In the genomic region with DNA sequence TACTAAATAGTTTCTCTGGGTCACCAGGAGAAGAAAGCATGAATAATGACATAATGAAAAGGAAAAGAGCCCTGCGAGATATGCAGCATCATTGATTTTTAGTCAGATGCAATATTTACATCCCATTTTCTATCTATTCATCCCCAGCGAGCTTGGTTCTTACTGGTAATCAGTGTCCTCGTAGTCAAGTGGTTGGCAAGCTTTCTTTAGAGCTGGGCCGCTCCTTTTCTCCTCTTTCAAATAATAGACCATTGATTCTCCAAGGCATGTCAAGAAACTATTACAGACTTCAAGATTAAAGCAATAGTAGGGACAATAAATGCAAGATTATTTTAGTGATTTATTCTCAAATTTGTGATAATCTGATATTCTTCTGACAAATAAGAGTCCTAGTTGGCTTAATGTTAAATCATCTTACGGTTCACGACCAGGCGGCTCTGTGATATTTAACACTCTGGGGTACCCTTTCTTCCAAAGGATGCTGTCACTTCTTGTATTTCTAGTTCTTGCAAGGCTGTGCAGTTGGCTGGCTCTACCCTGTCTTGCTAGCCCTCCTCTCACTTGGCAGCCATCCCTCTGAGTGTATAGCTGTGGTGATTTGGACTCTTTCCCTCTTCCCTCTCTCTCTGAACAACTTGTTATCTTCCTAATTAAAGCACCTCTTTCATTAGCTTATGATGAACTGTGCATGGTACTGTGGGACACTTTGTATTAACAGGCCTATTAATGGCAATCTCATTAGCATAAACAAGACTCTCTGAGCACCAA, we compare ENCODE assay signal across 15 mouse cellular contexts.
DNase-seq lines count a peak whose midpoint lies in the region; ATAC-seq lines count a peak whose summit lies in the region.
"Had no signal": no experiment of that assay in that cellular context is flagged by ENCODE, and none has a peak within 500 bp of the region (broad histone marks: within the 10 kb centered on the region; RNA-seq: fewer than 3 reads in every experiment).

No protein-coding gene starts in this region.

- no peaks in the 10 kb centered on the region for H3K4me1 ChIP-seq in hindbrain, embryonic 14.5 days (replicated peaks; ENCODE audit: control insufficient read depth, insufficient read depth, low read length)
- no peaks in the 10 kb centered on the region for H3K4me1 ChIP-seq in hindbrain, embryonic 13.5 days (replicated peaks)
- H3K4me1 ChIP-seq in midbrain, embryonic 13.5 days (replicated peaks) = 0 out of 2 replicates have a peak, but pooled peaks cover 7% of the 10 kb centered on the region
- peaks cover 4% of the 10 kb centered on the region; the same call in 1 of the 2 replicates for H3K4me1 ChIP-seq in midbrain, embryonic 10.5 days
- no peaks in the 10 kb centered on the region for H3K4me1 ChIP-seq in midbrain, embryonic 14.5 days (ENCODE audit: control insufficient read depth, insufficient read depth, low read length)
- H3K4me1 ChIP-seq: embryonic facial prominence, embryonic 12.5 days; limb, embryonic 13.5 days had no signal

- ATAC-seq in hindbrain, embryonic 14.5 days (ENCODE audit: low FRiP score) = peak; percentile 62; the same call in 1 of the 2 replicates
- no peak for ATAC-seq in hindbrain, embryonic 13.5 days (ENCODE audit: low FRiP score)
- peak; percentile 66 for ATAC-seq in midbrain, embryonic 13.5 days
- no peak for ATAC-seq in midbrain, embryonic 14.5 days (ENCODE audit: low FRiP score, low TSS enrichment)
- no peak for ATAC-seq in erythroid progenitor cell, adult 5-6 weeks (replicated peaks; ENCODE audit: low FRiP score, poor library complexity, severe bottlenecking)

- no peak overlapping the region for H3K27ac ChIP-seq in hindbrain, embryonic 14.5 days
- H3K27ac ChIP-seq in hindbrain, embryonic 13.5 days = no peak overlapping the region
- H3K27ac ChIP-seq in midbrain, embryonic 13.5 days = no peak overlapping the region
- no peak overlapping the region for H3K27ac ChIP-seq in midbrain, embryonic 10.5 days (replicated peaks)
- no peak overlapping the region for H3K27ac ChIP-seq in midbrain, embryonic 14.5 days (replicated peaks; ENCODE audit: low read depth, low read length)
- H3K27ac ChIP-seq: embryonic facial prominence, embryonic 12.5 days; limb, embryonic 13.5 days; macrophage had no signal

- DNase-seq in hindbrain, embryonic 14.5 days (ENCODE audit: low spot score) = no peak
- DNase-seq in midbrain, embryonic 10.5 days (ENCODE audit: low spot score) = no peak
- peak; percentile 24 for DNase-seq in midbrain, embryonic 14.5 days
- peak; percentile 16 for DNase-seq in right cerebral cortex, postnatal 4 days
- no peak for DNase-seq in kidney, postnatal 10 days
- DNase-seq: adrenal gland, postnatal 10 days; cerebellum, postnatal 36 days had no signal

- WGBS in hindbrain, embryonic 14.5 days = 72% methylated on average over 7 of the region's 7 CpGs
- WGBS in hindbrain, embryonic 13.5 days = 81% methylated on average over 7 of the region's 7 CpGs
- WGBS in midbrain, embryonic 13.5 days = 83% methylated on average over 7 of the region's 7 CpGs
- 89% methylated on average over 7 of the region's 7 CpGs for WGBS in midbrain, embryonic 10.5 days
- WGBS in midbrain, embryonic 14.5 days = 85% methylated on average over 7 of the region's 7 CpGs

- no peak overlapping the region for H3K9ac ChIP-seq in hindbrain, embryonic 14.5 days
- H3K9ac ChIP-seq in hindbrain, embryonic 13.5 days = no peak overlapping the region
- no peak overlapping the region for H3K9ac ChIP-seq in midbrain, embryonic 13.5 days (replicated peaks)
- no peak overlapping the region for H3K9ac ChIP-seq in midbrain, embryonic 14.5 days (replicated peaks; ENCODE audit: low read length)
- H3K9ac ChIP-seq: embryonic facial prominence, embryonic 12.5 days; limb, embryonic 13.5 days had no signal

- no peak overlapping the region for H3K4me2 ChIP-seq in hindbrain, embryonic 14.5 days (replicated peaks)
- H3K4me2 ChIP-seq in hindbrain, embryonic 13.5 days = no peak overlapping the region
- no peak overlapping the region for H3K4me2 ChIP-seq in midbrain, embryonic 13.5 days (replicated peaks)
- H3K4me2 ChIP-seq in midbrain, embryonic 14.5 days (ENCODE audit: low read length) = no peak overlapping the region
- H3K4me2 ChIP-seq: embryonic facial prominence, embryonic 12.5 days; limb, embryonic 13.5 days had no signal

- H3K4me3 ChIP-seq in hindbrain, embryonic 14.5 days (replicated peaks; ENCODE audit: low read length) = no peak overlapping the region
- H3K4me3 ChIP-seq in hindbrain, embryonic 13.5 days = no peak overlapping the region
- no peak overlapping the region for H3K4me3 ChIP-seq in midbrain, embryonic 13.5 days (replicated peaks)
- H3K4me3 ChIP-seq in midbrain, embryonic 10.5 days = no peak overlapping the region
- no peak overlapping the region for H3K4me3 ChIP-seq in midbrain, embryonic 14.5 days (replicated peaks; ENCODE audit: low read depth, low read length)
- H3K4me3 ChIP-seq: embryonic facial prominence, embryonic 12.5 days; limb, embryonic 13.5 days; myocyte had no signal

- H3K36me3 ChIP-seq in hindbrain, embryonic 14.5 days (replicated peaks; ENCODE audit: control insufficient read depth, insufficient read depth) = no peaks in the 10 kb centered on the region
- H3K36me3 ChIP-seq in hindbrain, embryonic 13.5 days = no peaks in the 10 kb centered on the region
- H3K36me3 ChIP-seq in midbrain, embryonic 13.5 days = no peaks in the 10 kb centered on the region
- no peaks in the 10 kb centered on the region for H3K36me3 ChIP-seq in midbrain, embryonic 10.5 days
- no peaks in the 10 kb centered on the region for H3K36me3 ChIP-seq in midbrain, embryonic 14.5 days (ENCODE audit: control insufficient read depth, insufficient read depth, low read length)
- H3K36me3 ChIP-seq: embryonic facial prominence, embryonic 12.5 days; G1E; limb, embryonic 13.5 days had no signal

- H3K27me3 ChIP-seq in hindbrain, embryonic 14.5 days (ENCODE audit: control insufficient read depth, insufficient read depth, low read length) = no peaks in the 10 kb centered on the region
- H3K27me3 ChIP-seq in hindbrain, embryonic 13.5 days = no peaks in the 10 kb centered on the region
- H3K27me3 ChIP-seq in midbrain, embryonic 13.5 days = no peaks in the 10 kb centered on the region
- H3K27me3 ChIP-seq in midbrain, embryonic 10.5 days (ENCODE audit: low read depth, poor library complexity, severe bottlenecking) = no peaks in the 10 kb centered on the region
- H3K27me3 ChIP-seq in midbrain, embryonic 14.5 days (ENCODE audit: control insufficient read depth, insufficient read depth, low read length) = no peaks in the 10 kb centered on the region
- H3K27me3 ChIP-seq: embryonic facial prominence, embryonic 12.5 days; limb, embryonic 13.5 days had no signal

- 0 out of 2 replicates have a peak, but pooled peaks cover 8% of the 10 kb centered on the region for H3K9me3 ChIP-seq in hindbrain, embryonic 14.5 days (ENCODE audit: control insufficient read depth, low read length)
- peaks cover 9% of the 10 kb centered on the region; the same call in 1 of the 2 replicates for H3K9me3 ChIP-seq in hindbrain, embryonic 13.5 days
- H3K9me3 ChIP-seq in midbrain, embryonic 13.5 days = 0 out of 2 replicates have a peak, but pooled peaks cover 7% of the 10 kb centered on the region
- peaks cover 6% of the 10 kb centered on the region for H3K9me3 ChIP-seq in midbrain, embryonic 10.5 days (replicated peaks)
- H3K9me3 ChIP-seq in midbrain, embryonic 14.5 days (ENCODE audit: control insufficient read depth, low read length) = no peaks in the 10 kb centered on the region
- H3K9me3 ChIP-seq: embryonic facial prominence, embryonic 12.5 days; G1E had no signal

Comparison
In these comparisons a context has a peak if more than half of its experiments do, and no peak if none do; other contexts are left out.
1. ATAC-seq: peak in hindbrain, embryonic 14.5 days (single experiment) and midbrain, embryonic 13.5 days (single experiment); none in hindbrain, embryonic 13.5 days (single experiment), midbrain, embryonic 14.5 days (single experiment) and erythroid progenitor cell, adult 5-6 weeks (single experiment).
2. DNase-seq: peak in midbrain, embryonic 14.5 days (single experiment) and right cerebral cortex, postnatal 4 days (single experiment); none in hindbrain, embryonic 14.5 days (single experiment), midbrain, embryonic 10.5 days (single experiment) and kidney, postnatal 10 days (single experiment).